Mouse (Mus musculus): Measurements from ENCODE around the gene Afmid. TPM values are rescaled to one million over a fixed set of nuclear protein-coding genes. Genes with fewer than 3 reads are reported as not detected.
"Not testable (repeated sequence)": the region's sequence is repeated elsewhere in the genome, so short reads cannot be mapped to it uniquely, and the experiment has no call there.

Afmid gene
- total RNA-seq, 2 experiments from 2014 or later = 6.5 to 8.6 TPM

- DNase-seq = peak; percentile 82 to 85
These were observed 1.4 kb upstream of the Afmid start for GRCm38 (mm10) chr11:117824060-117824969.

- DNase-seq = no peak
These were observed 440 bp downstream of the Afmid start for GRCm38 (mm10) chr11:117826164-117826563.

- no peak for DNase-seq
These were observed 1.2 kb downstream of the Afmid start for GRCm38 (mm10) chr11:117826916-117827315.

- no peak for DNase-seq
These were observed 1.7 kb downstream of the Afmid start for GRCm38 (mm10) chr11:117827386-117827785.

- DNase-seq = peak in 1 of 2 experiments; percentile 29
These were observed 2.6 kb downstream of the Afmid start for GRCm38 (mm10) chr11:117828149-117828887.

GRCm38 (mm10) chr11:117828888-117829604, 3.3 kb downstream of the Afmid start:
- peak; percentile 41 to 53 for DNase-seq

GRCm38 (mm10) chr11:117829671-117830215, 4.0 kb downstream of the Afmid start:
- peak; percentile 33 to 61 for DNase-seq

GRCm38 (mm10) chr11:117830401-117830800, 4.7 kb downstream of the Afmid start:
- no peak for DNase-seq

- DNase-seq = peak; percentile 65 to 83
These were observed 6.6 kb downstream of the Afmid start for GRCm38 (mm10) chr11:117832086-117832969.

- DNase-seq = not testable (repeated sequence)
These were observed 7.8 kb downstream of the Afmid start for GRCm38 (mm10) chr11:117833509-117833908.

- no peak for DNase-seq
These were observed 8.4 kb downstream of the Afmid start for GRCm38 (mm10) chr11:117834086-117834485.

- DNase-seq = peak in 1 of 2 experiments; percentile 59
These were observed 10.6 kb downstream of the Afmid start for GRCm38 (mm10) chr11:117836306-117836705.

GRCm38 (mm10) chr11:117838572-117838971, 12.8 kb downstream of the Afmid start:
- DNase-seq = no peak

GRCm38 (mm10) chr11:117839021-117839420, 13.3 kb downstream of the Afmid start:
- DNase-seq = no peak

GRCm38 (mm10) chr11:117840910-117841309, 15.2 kb downstream of the Afmid start:
- DNase-seq = peak; percentile 44 to 53

- no peak for DNase-seq
These were observed 17.7 kb downstream of the Afmid start for GRCm38 (mm10) chr11:117843434-117843833.

- DNase-seq = no peak
These were observed 19.3 kb downstream of the Afmid start for GRCm38 (mm10) chr11:117844997-117845396.

- no peak for DNase-seq
These were observed 19.9 kb downstream of the Afmid start for GRCm38 (mm10) chr11:117845651-117846050.

GRCm38 (mm10) chr11:117846640-117847039, 20.9 kb downstream of the Afmid start:
- DNase-seq = no peak

- DNase-seq = no peak
These were observed 22.0 kb downstream of the Afmid start for GRCm38 (mm10) chr11:117847593-117848215.
